Mouse (Mus musculus) forebrain, embryonic 10.5 days (tissue): ENCODE results near the gene Sox10. TPM values are rescaled to one million over a fixed set of nuclear protein-coding genes. Genes with fewer than 3 reads are reported as not detected.
A peak's percentile ranks its signal among the peaks of the same experiment; 100 is the strongest.

Experiments used
- DNase-seq: peaks from one replicate; pipeline ENCODE4 v3.0.0-alpha.2; 2017; ENCODE audit warnings: low spot score; ENCODE audit errors: extremely low spot score
- H3K27ac ChIP-seq: fragments of 300-500 bp; sonication (generic); 2 replicates; pipeline ENCODE4 v1.5.1; 2016; ENCODE audit warnings: mild to moderate bottlenecking
- H3K27me3 ChIP-seq: fragments of 300-500 bp; sonication (generic); 2 replicates; pipeline ENCODE4 v1.6.1; 2016; ENCODE audit warnings: mild to moderate bottlenecking; ENCODE audit not compliant: poor library complexity, severe bottlenecking
- H3K36me3 ChIP-seq: fragments of 300-500 bp; sonication (generic); replicated peaks from 2 replicates; pipeline ENCODE4 v1.6.1; 2016; ENCODE audit warnings: mild to moderate bottlenecking, moderate library complexity
- H3K4me1 ChIP-seq: fragments of 300-500 bp; sonication (generic); 2 replicates; pipeline ENCODE4 v1.6.1; 2016
- H3K4me3 ChIP-seq: fragments of 300-500 bp; sonication (generic); 2 replicates; pipeline ENCODE4 v1.5.1; 2016; ENCODE audit warnings: mild to moderate bottlenecking, moderate library complexity
- H3K9me3 ChIP-seq: fragments of 300-500 bp; sonication (generic); 2 replicates; pipeline ENCODE4 v1.6.1; 2016; ENCODE audit warnings: mild to moderate bottlenecking, moderate library complexity
- WGBS: fragments of 180-500 bp; shearing (Covaris S2); methylation state at CpG from one replicate; pipeline ENCODE4 v1.1.7; 2016; 5-methylcytosine and 5-hydroxymethylcytosine counted together
- polyA plus RNA-seq: library from polyadenylated mRNA; unstranded; fragments of >200 nt; fragmentation: Nextera tagmentation; extraction: Ambion mirVana; gene quantifications from 2 replicates; pipeline ENCODE4 v1.2.1, GENCODE M21; 2016

Sox10 gene
- polyA plus RNA-seq, 1 experiment from 2014 or later = 1.2 TPM

- Histone ChIP-seq H3K4me1 (peaks cover 27% of the 10 kb centered on the region), H3K9me3 (no peaks in the 10 kb centered on the region), H3K27ac (no peak overlapping the region), H3K36me3 (peaks cover 94% of the 10 kb centered on the region), H3K4me3 (no peak overlapping the region), H3K27me3 (no peaks in the 10 kb centered on the region)
- DNase-seq = peak; percentile 85
- 61% methylated on average over 7 of the region's 7 CpGs for WGBS
These were observed 16.5 kb downstream of the Sox10 start for GRCm38 (mm10) chr15:79148533-79148932.

- Histone ChIP-seq H3K36me3 (peaks cover 75% of the 10 kb centered on the region), H3K9me3 (no peaks in the 10 kb centered on the region), H3K4me3 (no peak overlapping the region), H3K4me1 (peaks cover 26% of the 10 kb centered on the region), H3K27ac (no peak overlapping the region), H3K27me3 (no peaks in the 10 kb centered on the region)
- WGBS = 88% methylated on average over 7 of the region's 7 CpGs
- no peak for DNase-seq
These were observed 19.5 kb downstream of the Sox10 start for GRCm38 (mm10) chr15:79145522-79145921.

GRCm38 (mm10) chr15:79144021-79144420 is 21.0 kb downstream of the Sox10 start:
- no peaks in the 10 kb centered on the region for H3K9me3 ChIP-seq
- no peak for DNase-seq
- H3K27ac ChIP-seq = no peak overlapping the region
- H3K4me3 ChIP-seq = no peak overlapping the region
- H3K27me3 ChIP-seq = no peaks in the 10 kb centered on the region
- 97% methylated on average over 8 of the region's 8 CpGs for WGBS
- peaks cover 62% of the 10 kb centered on the region for H3K36me3 ChIP-seq
- H3K4me1 ChIP-seq = peaks cover 29% of the 10 kb centered on the region

GRCm38 (mm10) chr15:79143316-79143715 is 21.7 kb downstream of the Sox10 start:
- no peak overlapping the region for H3K4me3 ChIP-seq
- peaks cover 55% of the 10 kb centered on the region for H3K36me3 ChIP-seq
- H3K9me3 ChIP-seq = no peaks in the 10 kb centered on the region
- H3K27ac ChIP-seq = no peak overlapping the region
- H3K27me3 ChIP-seq = no peaks in the 10 kb centered on the region
- no peak for DNase-seq
- WGBS = 86% methylated on average over 12 of the region's 12 CpGs
- peaks cover 29% of the 10 kb centered on the region for H3K4me1 ChIP-seq

GRCm38 (mm10) chr15:79141566-79141917 is 23.5 kb downstream of the Sox10 start:
- H3K4me3 ChIP-seq = peak overlapping the region; percentile 94
- peak overlapping the region; percentile 88 for H3K27ac ChIP-seq
- H3K4me1 ChIP-seq = peaks cover 29% of the 10 kb centered on the region
- 2% methylated on average over 7 of the region's 7 CpGs for WGBS
- H3K36me3 ChIP-seq = peaks cover 38% of the 10 kb centered on the region
- no peaks in the 10 kb centered on the region for H3K27me3 ChIP-seq
- no peaks in the 10 kb centered on the region for H3K9me3 ChIP-seq
- DNase-seq = no peak

- Histone ChIP-seq H3K9me3 (no peaks in the 10 kb centered on the region), H3K36me3 (peaks cover 32% of the 10 kb centered on the region), H3K4me3 (peak within 1 kb of the TSS; percentile 94), H3K27ac (peak within 1 kb of the TSS; percentile 88), H3K4me1 (peaks cover 33% of the 10 kb centered on the region), H3K27me3 (no peaks in the 10 kb centered on the region)
- peak; percentile 97 for DNase-seq
- under 1% methylated on average over 57 of the region's 57 CpGs for WGBS
These were observed 24.0 kb downstream of the Sox10 start, which contains the start of the genes Polr2f and 1700088E04Rik for GRCm38 (mm10) chr15:79140866-79141565. TSS of gene Polr2f (plus strand) at chr15:79141009. TSS of gene 1700088E04Rik (minus strand) at chr15:79141253.

GRCm38 (mm10) chr15:79139640-79140039 is 25.4 kb downstream of the Sox10 start:
- Histone ChIP-seq H3K27ac (no peak overlapping the region), H3K9me3 (no peaks in the 10 kb centered on the region), H3K27me3 (no peaks in the 10 kb centered on the region), H3K4me3 (no peak overlapping the region), H3K36me3 (peaks cover 19% of the 10 kb centered on the region), H3K4me1 (peaks cover 39% of the 10 kb centered on the region)
- no peak for DNase-seq
- WGBS = 58% methylated on average over 10 of the region's 10 CpGs

- Histone ChIP-seq H3K36me3 (peaks cover 32% of the 10 kb centered on the region), H3K27ac (no peak overlapping the region), H3K9me3 (no peaks in the 10 kb centered on the region), H3K4me3 (no peak overlapping the region), H3K27me3 (no peaks in the 10 kb centered on the region), H3K4me1 (peaks cover 17% of the 10 kb centered on the region)
- no peak for DNase-seq
- WGBS = 72% methylated on average over 11 of the region's 11 CpGs
These were observed 29.1 kb downstream of the Sox10 start for GRCm38 (mm10) chr15:79135783-79136575.

GRCm38 (mm10) chr15:79135332-79135731 is 29.7 kb downstream of the Sox10 start:
- 85% methylated on average over 9 of the region's 9 CpGs for WGBS
- Histone ChIP-seq H3K36me3 (peaks cover 39% of the 10 kb centered on the region), H3K4me3 (no peak overlapping the region), H3K9me3 (no peaks in the 10 kb centered on the region), H3K27ac (no peak overlapping the region), H3K27me3 (no peaks in the 10 kb centered on the region), H3K4me1 (peaks cover 11% of the 10 kb centered on the region)
- no peak for DNase-seq

GRCm38 (mm10) chr15:79134496-79135270 is 30.4 kb downstream of the Sox10 start:
- H3K36me3 ChIP-seq = peaks cover 45% of the 10 kb centered on the region
- H3K4me1 ChIP-seq = peaks cover 10% of the 10 kb centered on the region
- 89% methylated on average over 9 of the region's 9 CpGs for WGBS
- DNase-seq = no peak
- H3K27me3 ChIP-seq = no peaks in the 10 kb centered on the region
- H3K27ac ChIP-seq = no peak overlapping the region
- no peaks in the 10 kb centered on the region for H3K9me3 ChIP-seq
- H3K4me3 ChIP-seq = no peak overlapping the region

GRCm38 (mm10) chr15:79133191-79133661 is 31.8 kb downstream of the Sox10 start:
- Histone ChIP-seq H3K27me3 (no peaks in the 10 kb centered on the region), H3K4me3 (no peak overlapping the region), H3K9me3 (peaks cover 2% of the 10 kb centered on the region; the same call in 1 of the 2 replicates), H3K4me1 (peaks cover 10% of the 10 kb centered on the region), H3K36me3 (peaks cover 55% of the 10 kb centered on the region), H3K27ac (no peak overlapping the region)
- DNase-seq = no peak
- 91% methylated on average over 6 of the region's 6 CpGs for WGBS

GRCm38 (mm10) chr15:79131442-79131841 is 33.6 kb downstream of the Sox10 start:
- WGBS = 81% methylated on average over 7 of the region's 7 CpGs
- H3K36me3 ChIP-seq = peaks cover 73% of the 10 kb centered on the region
- H3K9me3 ChIP-seq = peaks cover 5% of the 10 kb centered on the region; the same call in 1 of the 2 replicates
- peaks cover 10% of the 10 kb centered on the region for H3K4me1 ChIP-seq
- H3K27me3 ChIP-seq = no peaks in the 10 kb centered on the region
- H3K4me3 ChIP-seq = no peak overlapping the region
- H3K27ac ChIP-seq = no peak overlapping the region
- no peak for DNase-seq
